Mouse (Mus musculus) neural tube, embryonic 10.5 days (tissue): ENCODE measurements at regions not wholly inside any gene's neighbourhood (a gene's known extent, or its start where the extent isn't known, plus 50 kb on each side); places are given as distances from the start of the nearest gene placed in this dataset.

ENCODE experiments used
- DNase-seq: peaks from one replicate; pipeline ENCODE4 v3.0.0-alpha.2; 2017; ENCODE audit warnings: low spot score; ENCODE audit errors: extremely low spot score

DNA sequence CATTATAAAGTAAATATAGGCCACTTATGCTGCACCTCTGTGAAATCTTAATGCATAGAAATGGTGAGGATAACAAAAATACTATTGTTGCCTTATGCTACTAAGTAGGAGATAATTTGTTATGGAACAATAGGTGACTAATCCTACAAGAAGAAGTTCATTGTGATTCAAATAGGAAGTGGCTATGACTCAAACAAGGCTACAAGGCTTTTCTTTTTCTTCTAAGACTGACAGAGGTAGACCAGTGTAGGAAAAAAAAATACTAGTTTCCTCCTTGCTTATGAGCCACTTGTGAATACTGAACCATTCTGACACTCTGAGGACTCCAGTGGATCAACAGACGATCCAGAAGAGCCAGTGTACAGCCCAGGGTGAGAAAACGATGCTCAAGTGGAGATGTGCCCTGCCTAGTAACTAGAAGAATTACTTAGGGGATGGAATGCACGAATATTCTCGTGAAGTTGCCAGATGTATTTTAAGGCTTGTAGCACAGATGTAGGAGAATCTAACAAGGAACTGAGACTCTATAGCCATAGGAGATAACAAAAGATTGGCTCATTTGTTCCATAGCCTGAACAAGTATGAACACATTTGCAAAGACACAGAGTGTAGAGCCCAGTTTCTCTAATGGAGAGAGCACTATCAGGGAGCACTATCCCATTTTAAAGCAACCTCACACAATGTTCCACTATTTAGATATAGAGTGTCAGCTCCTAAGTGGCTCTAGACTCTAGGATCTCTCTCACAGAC lies 60.3 kb downstream of the Fzd1 start:
- no peak for DNase-seq

DNA sequence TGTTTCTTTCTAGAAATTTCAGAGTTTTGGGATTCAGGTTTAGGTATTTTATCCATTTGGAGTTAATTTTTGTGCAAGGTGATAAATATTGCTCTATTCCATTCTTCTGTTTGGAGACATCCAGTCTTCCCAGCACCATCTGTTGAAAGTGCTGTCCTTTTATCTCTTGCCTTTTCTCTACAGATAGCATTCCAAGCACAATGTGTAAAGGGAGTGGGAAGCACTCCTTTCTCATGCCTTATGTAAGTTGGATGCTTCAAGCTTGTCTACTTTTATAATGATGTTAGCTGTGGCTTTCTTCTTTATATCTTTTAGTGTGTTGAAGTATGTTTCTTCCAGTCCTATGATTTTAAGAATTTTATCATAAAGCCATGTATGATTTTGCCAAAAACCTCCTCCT lies 61.1 kb downstream of the Fzd1 start:
- no peak for DNase-seq

GRCm38 (mm10) chr5:4689130-4689529 lies 68.7 kb downstream of the Fzd1 start:
- DNase-seq = no peak

GRCm38 (mm10) chr5:4675316-4675715 lies 82.5 kb downstream of the Fzd1 start:
- DNase-seq = no peak

DNA sequence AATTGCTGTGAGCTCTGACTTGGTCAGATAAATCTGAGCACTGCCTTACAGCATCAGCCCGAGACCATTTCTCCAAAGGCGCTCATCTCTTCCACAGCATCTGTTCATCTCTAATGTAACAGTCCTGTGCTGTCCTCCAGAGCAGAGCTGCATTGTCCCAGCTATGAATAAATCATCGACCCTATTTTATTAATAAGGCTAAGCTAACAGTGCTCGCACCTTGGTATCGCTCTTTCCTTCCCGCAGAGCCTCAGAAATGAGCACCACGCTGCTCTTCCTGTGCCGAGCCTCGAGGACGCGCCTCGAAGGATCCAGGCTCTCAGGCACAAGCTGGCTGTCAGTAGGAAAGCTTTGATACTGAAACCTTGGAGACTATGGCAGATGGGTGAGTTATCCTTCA lies 91.5 kb downstream of the Fzd1 start:
- no peak for DNase-seq

- DNase-seq = no peak
These were observed 91.9 kb downstream of the Fzd1 start for GRCm38 (mm10) chr5:4665978-4666377.

DNA sequence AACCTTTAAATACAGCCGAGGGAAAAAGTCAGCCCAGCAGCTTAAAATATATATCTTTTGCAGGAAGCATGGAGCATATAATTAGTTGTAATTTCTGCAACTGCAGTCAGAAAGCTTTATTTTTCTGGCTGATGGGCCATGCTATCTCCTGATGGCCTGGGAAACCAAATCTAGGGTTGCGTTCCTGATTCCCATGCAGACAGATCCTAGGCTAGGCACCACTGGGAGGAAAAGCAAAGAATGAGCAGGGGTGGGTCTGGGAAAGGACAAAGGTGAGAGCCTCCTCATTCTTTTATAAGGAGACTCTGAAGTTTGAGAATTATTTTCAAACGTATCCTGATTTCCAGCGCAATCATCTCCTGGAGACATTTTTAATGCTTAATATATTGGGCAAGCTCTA lies 92.9 kb downstream of the Fzd1 start:
- no peak for DNase-seq

DNA sequence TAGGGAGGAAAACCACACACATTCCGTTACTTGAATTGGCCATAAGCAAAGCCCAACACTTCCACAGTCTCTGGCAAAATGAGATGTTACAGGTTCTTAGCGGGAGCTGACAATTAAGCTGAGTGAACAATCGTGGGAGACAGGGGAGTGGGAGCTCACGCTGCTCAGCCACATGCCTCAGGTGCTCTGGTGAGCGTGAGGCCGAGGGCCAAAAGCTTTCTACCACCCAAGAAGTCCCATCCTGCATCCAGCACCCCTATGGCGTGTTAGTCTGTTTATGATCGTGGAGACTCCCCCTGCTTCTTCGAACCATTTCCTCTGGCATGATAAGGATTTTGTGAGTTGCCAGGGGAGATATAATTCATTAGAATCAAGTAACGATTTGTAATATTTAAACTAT lies 93.3 kb downstream of the Fzd1 start:
- DNase-seq = no peak

DNA sequence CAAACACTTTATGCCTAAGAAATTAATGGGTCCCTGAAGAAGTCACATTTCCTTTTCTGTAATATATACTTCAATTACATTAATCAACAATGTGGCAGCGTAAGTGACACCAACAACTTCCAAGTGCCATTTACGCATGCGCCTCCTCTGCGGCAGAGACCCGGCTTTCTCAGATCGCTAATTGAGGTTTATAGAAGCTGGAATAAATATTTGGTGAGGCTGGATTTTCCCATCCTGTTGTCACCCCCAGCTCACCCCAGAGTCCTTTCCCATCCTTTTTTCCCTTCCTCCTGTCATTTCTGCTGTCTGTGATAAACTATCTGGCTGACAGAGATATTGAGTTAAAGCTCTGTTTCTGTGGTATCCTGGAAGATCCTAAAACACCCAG lies 95.6 kb downstream of the Fzd1 start:
- no peak for DNase-seq

DNA sequence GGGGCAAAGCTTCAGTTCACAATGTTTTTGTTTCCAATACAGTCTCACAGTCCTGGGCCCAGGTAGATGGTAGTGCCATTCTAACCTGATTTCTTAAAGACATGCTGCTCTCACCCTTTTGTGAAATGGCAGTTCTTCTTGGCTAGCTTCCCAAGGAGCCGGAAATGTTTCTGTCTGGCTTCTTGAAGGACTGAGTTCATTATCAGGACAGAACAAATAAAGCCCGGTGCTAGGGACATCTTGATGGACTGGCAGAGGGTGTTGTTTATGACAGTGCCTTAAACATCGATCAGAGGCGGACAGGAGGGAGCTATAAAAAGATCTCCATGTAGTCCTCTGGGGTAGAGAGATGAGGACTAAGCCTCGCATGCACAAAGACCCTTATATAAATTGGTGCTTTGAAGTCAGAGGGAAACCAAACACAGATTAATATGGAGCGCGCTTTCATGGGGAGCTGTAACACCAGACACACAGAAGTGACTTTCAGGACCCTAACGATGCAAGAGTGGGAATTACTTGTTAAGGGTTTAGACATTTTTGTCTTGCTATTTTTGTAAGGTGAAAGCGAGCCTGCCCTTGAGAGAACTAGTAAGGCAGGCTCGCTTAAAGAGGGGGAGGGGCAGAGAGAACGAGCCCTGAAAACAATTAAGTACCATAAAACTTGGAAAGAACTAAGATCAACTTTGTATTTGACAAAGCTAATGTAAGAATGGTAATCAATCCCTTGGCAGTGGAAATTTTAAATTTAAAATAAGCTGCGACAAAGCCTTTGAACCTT lies 96.2 kb downstream of the Fzd1 start:
- DNase-seq = no peak

DNA sequence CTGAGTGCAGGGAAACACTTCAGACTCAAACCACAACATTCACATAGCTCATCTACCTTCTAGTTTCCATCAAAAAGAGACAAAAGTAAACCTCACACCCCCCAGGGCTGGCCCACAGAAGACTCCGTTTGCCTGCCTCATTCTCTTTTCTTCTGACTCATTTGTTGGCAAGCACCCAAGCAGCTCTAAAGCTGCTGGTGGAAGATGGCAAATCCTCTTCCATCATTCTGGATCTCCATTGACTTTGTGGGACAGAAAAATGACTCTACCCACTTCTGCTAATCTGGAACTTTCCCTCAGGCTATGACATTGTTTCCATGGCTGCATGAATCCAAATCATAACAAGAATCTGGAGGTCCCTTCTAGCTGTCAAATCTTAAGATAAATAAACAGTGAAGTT lies 99.9 kb downstream of the Fzd1 start:
- DNase-seq = no peak

DNA sequence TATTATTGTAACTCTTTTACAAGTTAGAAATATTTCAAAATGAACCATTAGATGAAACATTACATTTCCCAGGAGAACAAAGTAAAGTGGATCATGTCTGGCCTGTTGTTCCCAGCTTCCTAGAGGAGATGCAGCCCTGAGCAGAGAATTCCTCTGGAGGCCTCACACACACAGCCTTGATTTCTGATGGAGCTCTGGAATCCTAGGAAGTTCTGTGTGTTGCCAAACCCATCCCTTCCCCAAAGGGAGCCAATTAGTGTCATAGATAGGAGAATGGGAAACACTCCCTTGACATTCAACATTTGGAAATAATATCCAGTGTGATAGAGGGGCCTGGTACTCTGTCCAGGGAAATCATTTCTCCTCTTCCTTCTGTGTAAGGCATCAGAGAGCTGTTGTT lies 103.6 kb downstream of the Fzd1 start:
- DNase-seq = no peak

GRCm38 (mm10) chr5:4651167-4651955 lies 106.5 kb downstream of the Fzd1 start:
- no peak for DNase-seq

GRCm38 (mm10) chr5:4650709-4651108 lies 107.1 kb downstream of the Fzd1 start:
- DNase-seq = no peak

- DNase-seq = no peak
These were observed 107.8 kb downstream of the Fzd1 start for GRCm38 (mm10) chr5:4649858-4650556.

- no peak for DNase-seq
These were observed 116.8 kb downstream of the Fzd1 start for GRCm38 (mm10) chr5:4641041-4641440.

- DNase-seq = no peak
These were observed 124.1 kb downstream of the Fzd1 start for GRCm38 (mm10) chr5:4633763-4634162.

DNA sequence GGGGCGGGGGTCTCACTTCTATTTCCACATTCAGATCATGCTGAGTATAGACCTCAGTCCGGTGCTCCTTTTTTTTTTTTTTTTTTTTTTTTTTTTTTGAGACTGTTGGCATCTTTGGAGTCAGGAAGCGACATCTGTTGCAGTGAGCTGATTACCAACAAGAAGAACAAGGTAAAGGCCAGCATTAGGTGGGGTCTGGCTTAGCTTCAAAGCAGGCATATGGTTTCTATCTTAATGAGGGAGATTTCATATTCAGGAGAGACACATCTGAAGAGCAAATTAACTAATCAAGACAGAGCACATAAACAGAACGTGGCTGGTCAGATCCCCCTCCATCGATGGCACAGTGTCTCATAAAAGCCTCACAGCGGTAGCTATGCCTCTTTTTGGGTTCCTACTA lies 132.6 kb downstream of the Fzd1 start:
- DNase-seq = no peak

DNA sequence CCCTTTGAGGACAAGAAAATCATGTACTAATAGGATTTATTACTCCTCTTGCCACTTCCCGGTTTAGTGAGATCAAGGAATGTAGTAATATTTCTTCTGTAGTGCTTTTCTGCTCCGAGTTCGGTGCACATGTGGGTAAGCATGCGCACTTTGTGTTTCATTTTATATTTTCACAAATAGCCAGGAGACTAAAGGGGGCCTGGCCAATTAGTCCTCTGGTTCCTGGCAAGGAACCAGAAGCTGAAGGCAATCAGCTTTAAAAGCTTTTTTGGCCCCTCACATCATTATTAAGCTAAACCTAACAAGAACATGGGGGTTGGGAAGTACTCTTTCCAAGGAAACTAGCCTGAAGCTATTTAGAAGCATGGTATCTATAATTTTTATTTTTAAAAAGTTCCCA lies 134.2 kb downstream of the Fzd1 start:
- no peak for DNase-seq

GRCm38 (mm10) chr5:4620513-4621210 lies 137.2 kb downstream of the Fzd1 start:
- no peak for DNase-seq

DNA sequence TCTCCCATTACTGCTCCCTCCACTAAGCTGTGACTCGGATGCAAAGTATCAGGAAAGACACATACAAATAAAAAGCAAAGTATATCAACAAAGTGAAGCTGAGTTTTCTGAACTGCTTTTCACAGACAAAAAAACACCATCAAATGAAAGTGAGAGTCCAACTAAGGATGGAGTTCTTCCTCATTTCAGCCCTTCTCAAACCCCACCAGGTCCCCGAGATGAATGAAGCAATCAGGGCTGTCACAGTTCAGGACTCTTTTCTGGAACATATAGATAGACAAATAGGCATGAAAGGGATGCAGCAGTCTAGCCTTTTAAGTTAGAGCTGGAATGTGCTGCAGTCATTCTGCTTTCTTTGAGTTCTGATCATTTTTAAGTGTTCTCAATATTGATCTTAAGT lies 142.6 kb downstream of the Fzd1 start:
- no peak for DNase-seq
